Mouse (Mus musculus): Measurements from ENCODE around the gene Kxd1. TPM values are rescaled to one million over a fixed set of nuclear protein-coding genes. Genes with fewer than 3 reads are reported as not detected.

Kxd1 gene
- polyA plus RNA-seq (2015; fragmentation: Nextera tagmentation; extraction: Ambion mirVana): 44.5 and 48.1 TPM in 2 replicates

DNA sequence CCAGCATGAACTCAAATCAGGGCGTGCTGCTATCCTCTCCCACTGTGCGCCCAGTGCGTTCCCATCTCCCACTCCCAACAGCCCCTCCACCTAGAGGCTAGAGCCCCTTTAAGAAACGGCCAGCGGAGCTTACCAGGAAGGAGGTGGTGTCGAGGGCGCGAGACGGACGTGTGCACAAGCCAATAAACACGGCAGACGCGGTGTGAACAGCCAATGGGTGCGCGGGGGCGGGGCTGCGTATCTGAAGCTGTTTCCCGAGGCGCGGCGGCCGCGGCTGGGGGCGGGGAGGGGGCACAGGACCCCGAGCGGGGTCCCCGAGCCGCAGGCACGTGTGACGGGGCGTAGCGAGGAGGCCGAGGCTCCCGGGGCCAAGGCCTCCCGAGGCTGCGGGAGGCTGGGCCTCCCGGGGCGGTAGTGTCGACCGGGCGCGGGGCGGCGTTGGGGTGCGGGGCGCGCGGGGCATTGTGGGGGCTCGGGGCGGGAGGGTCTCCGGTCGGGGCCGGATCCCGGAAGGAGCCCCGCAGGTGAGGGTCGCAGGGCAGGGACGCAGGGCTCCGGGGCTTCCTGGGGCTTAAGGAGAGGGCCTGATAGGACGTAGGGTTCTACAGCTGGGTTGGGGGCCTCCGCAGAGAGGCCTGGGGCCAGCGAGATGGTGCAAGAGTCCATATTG lies at the start of gene Kxd1, which contains the start of gene Fkbp8:
Gene Kxd1, minus strand, starts transcription at position 445 of the 670 bp plus-strand sequence.
Gene Fkbp8, plus strand, starts transcription at position 213 of the 670 bp plus-strand sequence.
- whole genome bisulfite sequencing: under 1% methylated on average over 45 of the region's 61 CpGs
- no peaks in the 10 kb centered on the region for H3K9me3 ChIP-seq
- H3K4me2 ChIP-seq (replicated peaks): peak within 1 kb of the TSS; percentile 87
- H3K4me3 ChIP-seq (replicated peaks): peak within 1 kb of the TSS; percentile 81
- H3K4me1 ChIP-seq (replicated peaks): peaks cover 40% of the 10 kb centered on the region
- H3K27me3 ChIP-seq: no peaks in the 10 kb centered on the region
- H3K9ac ChIP-seq (replicated peaks): peak within 1 kb of the TSS; percentile 92
- peak; percentile 94 for ATAC-seq
- peaks cover 31% of the 10 kb centered on the region for H3K36me3 ChIP-seq
- H3K27ac ChIP-seq: peak within 1 kb of the TSS; percentile 88

DNA sequence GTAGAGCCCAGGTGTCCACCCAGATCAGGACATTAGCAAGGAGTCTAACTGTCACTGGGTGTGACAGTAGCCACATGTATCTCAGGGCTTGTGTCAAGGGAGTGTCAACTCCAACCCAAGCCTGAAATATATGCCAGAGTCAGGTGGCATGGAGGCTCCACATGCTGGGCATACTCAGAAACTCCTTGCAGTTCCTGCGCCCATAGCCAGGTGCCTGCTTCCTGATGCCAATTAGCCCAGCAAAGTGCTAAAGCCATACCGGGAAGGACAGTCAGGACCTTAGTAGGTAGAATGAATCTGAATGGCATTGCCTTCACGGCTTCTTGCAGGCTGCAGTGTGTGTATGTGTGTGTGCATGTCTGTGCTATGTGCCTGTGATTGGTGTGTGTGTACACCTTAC lies 49.5 kb upstream of the Kxd1 start:
- Histone ChIP-seq H3K4me1 (replicated peaks) (no peaks in the 10 kb centered on the region), H3K4me2 (replicated peaks) (no peak overlapping the region), H3K27me3 (no peaks in the 10 kb centered on the region), H3K9ac (replicated peaks) (no peak overlapping the region), H3K4me3 (replicated peaks) (no peak overlapping the region), H3K27ac (no peak overlapping the region), H3K36me3 (peaks cover 63% of the 10 kb centered on the region), H3K9me3 (no peaks in the 10 kb centered on the region)
- no peak for ATAC-seq
- 99% methylated on average over 3 of the region's 3 CpGs for WGBS

DNA sequence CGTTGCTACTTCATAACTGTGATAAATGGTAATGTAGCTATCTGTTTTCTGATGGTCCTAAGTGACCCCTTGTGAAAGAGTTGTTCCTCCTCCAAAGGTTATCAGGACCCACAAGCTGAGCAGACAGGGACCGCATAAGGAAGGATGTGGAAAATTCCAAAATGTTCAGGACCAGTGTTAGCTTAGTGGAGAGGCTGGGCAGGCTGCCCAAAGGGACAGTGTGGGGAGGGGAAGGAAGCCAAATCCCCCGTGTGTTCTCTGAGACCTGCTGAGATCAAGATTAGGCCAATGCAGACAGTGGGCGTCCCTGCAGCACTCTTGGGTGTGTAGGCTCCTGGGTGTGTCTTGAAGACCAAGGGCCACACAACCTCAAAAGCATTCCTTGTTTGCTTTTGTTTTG lies 47.2 kb upstream of the Kxd1 start:
- H3K4me3 ChIP-seq (replicated peaks): no peak overlapping the region
- no peak overlapping the region for H3K4me2 ChIP-seq (replicated peaks)
- H3K4me1 ChIP-seq (replicated peaks): peaks cover 8% of the 10 kb centered on the region; the same call in 1 of the 2 replicates
- H3K27me3 ChIP-seq: no peaks in the 10 kb centered on the region
- H3K9me3 ChIP-seq: no peaks in the 10 kb centered on the region
- 87% methylated on average over 4 of the region's 4 CpGs for WGBS
- no peak for ATAC-seq
- H3K9ac ChIP-seq (replicated peaks): no peak overlapping the region
- peaks cover 40% of the 10 kb centered on the region for H3K36me3 ChIP-seq
- H3K27ac ChIP-seq: no peak overlapping the region

DNA sequence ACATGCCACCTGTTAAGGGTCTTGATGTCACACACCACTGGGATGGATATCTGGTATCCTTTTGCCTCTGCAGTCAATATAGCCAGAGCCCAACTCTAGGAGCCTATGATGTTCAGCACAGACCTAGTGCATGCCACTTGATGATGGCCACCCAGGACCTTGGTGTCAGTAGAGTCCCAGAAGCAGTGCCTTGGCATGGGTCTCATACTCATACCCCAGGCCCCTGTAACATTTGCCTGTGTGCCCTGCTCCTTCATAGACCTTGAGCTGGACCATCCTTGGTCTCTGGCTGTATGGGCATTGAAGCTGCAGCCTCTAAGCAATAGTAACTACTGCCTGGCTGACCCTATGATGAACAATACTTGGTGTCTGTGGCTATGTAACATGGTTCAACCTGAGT lies 46.5 kb upstream of the Kxd1 start:
- no peak for ATAC-seq
- Histone ChIP-seq H3K27me3 (no peaks in the 10 kb centered on the region), H3K27ac (no peak overlapping the region), H3K9ac (replicated peaks) (no peak overlapping the region), H3K4me2 (replicated peaks) (no peak overlapping the region), H3K4me3 (replicated peaks) (no peak overlapping the region), H3K9me3 (no peaks in the 10 kb centered on the region), H3K36me3 (peaks cover 38% of the 10 kb centered on the region), H3K4me1 (replicated peaks) (peaks cover 8% of the 10 kb centered on the region; the same call in 1 of the 2 replicates)

DNA sequence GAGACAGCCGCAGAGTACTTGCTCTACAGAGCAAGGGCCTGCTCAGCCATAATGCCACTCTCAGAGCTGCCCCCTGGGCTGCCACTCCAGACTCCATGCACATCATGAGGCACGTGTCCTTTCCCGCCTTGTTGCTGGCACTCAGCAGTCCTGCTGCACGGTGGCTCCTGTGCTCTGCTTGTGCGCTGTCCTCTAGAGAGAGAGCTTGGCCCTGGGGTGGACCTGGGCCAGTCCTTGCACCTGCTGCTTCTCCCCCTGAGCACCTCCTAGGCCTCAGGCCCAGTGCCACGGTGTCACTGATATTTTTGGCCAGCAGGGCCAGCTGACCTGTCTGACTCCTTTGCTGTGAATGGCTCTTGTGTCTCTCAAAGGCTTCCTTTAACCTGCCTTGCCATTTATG lies 43.2 kb upstream of the Kxd1 start:
- Histone ChIP-seq H3K27me3 (no peaks in the 10 kb centered on the region), H3K4me1 (replicated peaks) (peaks cover 8% of the 10 kb centered on the region; the same call in 1 of the 2 replicates), H3K9ac (replicated peaks) (0 out of 2 replicates have a peak overlapping the region, but pooled peaks have one; percentile 1), H3K9me3 (no peaks in the 10 kb centered on the region), H3K4me2 (replicated peaks) (no peak overlapping the region), H3K36me3 (peaks cover 22% of the 10 kb centered on the region), H3K4me3 (replicated peaks) (no peak overlapping the region), H3K27ac (no peak overlapping the region)
- ATAC-seq: no peak
- 88% methylated on average over 6 of the region's 6 CpGs for WGBS

DNA sequence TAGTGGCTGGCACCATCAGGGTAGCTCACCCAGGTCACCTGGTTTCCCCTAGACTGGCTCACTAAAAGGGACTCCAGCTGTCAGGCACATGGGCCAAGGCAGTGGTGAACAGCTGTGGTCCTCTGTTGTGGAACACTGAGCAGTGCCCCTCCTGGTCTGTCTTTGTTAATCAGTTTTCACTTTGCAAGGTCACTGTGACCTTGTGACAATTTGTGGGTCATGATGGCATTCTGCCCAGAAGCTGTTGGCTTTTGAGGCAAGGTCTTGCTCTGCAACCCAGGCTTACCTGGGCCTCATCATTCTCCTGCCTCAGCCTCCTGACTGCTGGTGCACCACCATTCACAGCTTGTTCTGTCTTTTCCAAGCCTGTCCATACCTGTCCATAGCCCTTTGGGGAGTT lies 42.6 kb upstream of the Kxd1 start:
- ATAC-seq: no peak; the same call in 1 of the 2 replicates
- no peaks in the 10 kb centered on the region for H3K9me3 ChIP-seq

DNA sequence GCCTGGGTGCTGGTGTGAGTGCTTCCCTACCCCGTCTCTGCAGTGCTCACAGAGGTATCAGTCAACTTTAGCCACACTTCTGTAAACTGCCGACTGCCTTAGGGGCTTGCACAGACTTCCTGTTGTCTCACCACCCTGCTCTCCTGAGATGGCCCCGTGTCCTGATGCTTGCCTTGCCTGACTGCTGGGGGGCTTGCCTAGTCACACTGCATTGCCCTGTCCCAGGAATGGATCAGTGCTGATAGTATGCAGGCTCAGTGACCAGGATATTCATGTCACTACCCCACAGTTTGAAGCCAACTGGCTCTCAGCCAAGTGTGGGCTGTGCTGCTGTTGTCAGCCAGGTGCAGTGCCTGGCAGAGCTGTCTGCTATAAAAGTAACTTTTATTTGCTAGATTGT lies 37.8 kb upstream of the Kxd1 start:
- H3K27ac ChIP-seq: no peak overlapping the region
- no peaks in the 10 kb centered on the region for H3K9me3 ChIP-seq
- 0 out of 2 replicates have a peak, but pooled peaks cover 3% of the 10 kb centered on the region for H3K36me3 ChIP-seq
- peaks cover 25% of the 10 kb centered on the region; the same call in 1 of the 2 replicates for H3K4me1 ChIP-seq (replicated peaks)
- 86% methylated on average over 3 of the region's 3 CpGs for WGBS
- H3K4me2 ChIP-seq (replicated peaks): no peak overlapping the region
- no peak overlapping the region for H3K9ac ChIP-seq (replicated peaks)
- no peak for ATAC-seq
- H3K4me3 ChIP-seq (replicated peaks): no peak overlapping the region
- no peaks in the 10 kb centered on the region for H3K27me3 ChIP-seq

More for the DNA sequence above, 42.6 kb upstream of the Kxd1 start:
- peaks cover 24% of the 10 kb centered on the region for H3K36me3 ChIP-seq
- no peak overlapping the region for H3K9ac ChIP-seq (replicated peaks)
- no peak overlapping the region for H3K4me3 ChIP-seq (replicated peaks)
- H3K4me1 ChIP-seq (replicated peaks): peaks cover 14% of the 10 kb centered on the region
- H3K27ac ChIP-seq: no peak overlapping the region
- no peaks in the 10 kb centered on the region for H3K27me3 ChIP-seq
- H3K4me2 ChIP-seq (replicated peaks): no peak overlapping the region

DNA sequence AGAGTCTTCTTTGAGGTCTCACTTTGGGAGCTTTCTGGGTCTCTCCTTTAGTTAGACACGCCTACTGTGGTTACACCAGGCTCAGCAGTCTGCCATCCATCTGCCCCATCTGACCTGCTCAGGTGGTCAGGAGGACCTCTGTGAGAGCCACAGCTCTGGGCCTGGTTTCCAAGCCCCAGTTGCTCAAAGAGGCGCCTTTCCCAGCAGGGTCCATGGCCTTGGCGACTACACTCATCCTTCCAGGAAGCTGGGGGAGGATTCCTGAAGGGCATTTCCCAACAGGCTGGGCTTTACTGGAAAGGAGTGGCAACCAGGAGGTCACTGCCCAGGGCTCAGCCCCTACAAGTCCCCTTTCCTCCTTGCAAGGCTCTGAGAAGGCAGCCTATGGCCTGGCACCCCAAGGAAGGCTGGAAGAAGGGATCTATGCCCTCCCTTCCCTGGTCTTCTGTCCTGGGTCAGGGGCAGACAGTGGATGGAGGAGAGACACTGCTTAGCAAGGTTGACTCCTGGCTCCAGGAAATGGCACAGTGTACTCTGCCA lies 37.0 kb upstream of the Kxd1 start:
- 0 out of 2 replicates have a peak, but pooled peaks cover 3% of the 10 kb centered on the region for H3K36me3 ChIP-seq
- H3K9ac ChIP-seq (replicated peaks): no peak overlapping the region
- 83% methylated on average over 3 of the region's 3 CpGs for WGBS
- no peaks in the 10 kb centered on the region for H3K9me3 ChIP-seq
- H3K27ac ChIP-seq: no peak overlapping the region
- no peak for ATAC-seq
- H3K27me3 ChIP-seq: no peaks in the 10 kb centered on the region
- H3K4me2 ChIP-seq (replicated peaks): no peak overlapping the region
- H3K4me1 ChIP-seq (replicated peaks): peaks cover 23% of the 10 kb centered on the region; the same call in 1 of the 2 replicates
- H3K4me3 ChIP-seq (replicated peaks): no peak overlapping the region

DNA sequence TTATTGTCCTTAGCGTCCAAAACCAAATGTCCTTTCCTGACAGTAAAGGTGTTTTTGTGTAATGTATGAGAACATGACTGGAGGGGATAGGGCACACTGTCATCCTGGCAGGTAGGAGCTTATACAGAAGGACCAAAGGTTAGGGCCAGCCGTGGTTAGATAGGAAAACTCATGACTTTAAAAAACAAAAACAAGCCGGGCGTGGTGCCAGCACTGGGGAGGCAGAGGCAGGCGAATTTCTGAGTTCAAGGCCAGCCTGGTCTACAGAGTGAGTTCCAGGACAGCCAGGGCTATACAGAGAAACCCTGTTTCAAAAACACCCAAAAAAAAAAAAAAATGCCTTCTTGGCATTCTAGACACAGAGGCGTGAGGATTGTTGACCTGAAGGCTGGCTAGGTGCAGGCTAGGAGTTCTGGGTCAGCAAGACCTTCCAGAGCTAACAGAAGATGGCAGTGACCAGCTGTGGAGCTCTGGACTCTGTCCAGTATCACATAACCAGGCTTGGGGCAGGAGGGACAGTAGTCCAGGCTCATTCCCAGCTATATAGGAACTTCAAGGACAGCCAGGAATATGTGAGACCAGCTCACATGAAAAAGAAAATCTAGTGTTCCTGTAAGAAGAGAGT lies 36.1 kb upstream of the Kxd1 start:
- H3K27me3 ChIP-seq: no peaks in the 10 kb centered on the region
- ATAC-seq: no peak
- 0 out of 2 replicates have a peak, but pooled peaks cover 3% of the 10 kb centered on the region for H3K36me3 ChIP-seq
- no peaks in the 10 kb centered on the region for H3K9me3 ChIP-seq
- H3K27ac ChIP-seq: no peak overlapping the region
- no peak overlapping the region for H3K9ac ChIP-seq (replicated peaks)
- H3K4me3 ChIP-seq (replicated peaks): no peak overlapping the region
- no peak overlapping the region for H3K4me2 ChIP-seq (replicated peaks)
- peaks cover 23% of the 10 kb centered on the region; the same call in 1 of the 2 replicates for H3K4me1 ChIP-seq (replicated peaks)
- 90% methylated on average over 6 of the region's 6 CpGs for WGBS

DNA sequence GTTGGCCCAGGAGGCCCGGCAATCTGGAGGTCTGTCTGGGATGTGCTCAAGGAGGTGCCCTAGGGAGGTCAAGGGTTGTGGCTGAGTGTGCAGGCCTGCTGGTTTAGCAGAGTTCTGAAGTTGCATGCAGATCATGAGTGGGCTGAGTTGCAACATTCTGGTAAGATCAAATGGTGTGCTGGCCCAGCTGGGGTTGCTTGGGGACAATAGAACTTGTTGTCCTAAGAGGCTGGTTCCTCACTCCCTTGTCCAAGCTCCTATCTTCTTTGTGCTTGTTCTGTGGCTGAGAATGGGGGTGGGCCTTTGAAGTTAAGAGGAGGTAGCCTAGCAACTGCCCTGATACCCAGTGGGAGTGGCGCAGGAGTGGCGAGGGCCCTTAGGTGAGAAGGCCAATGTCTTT lies 35.0 kb upstream of the Kxd1 start:
- H3K36me3 ChIP-seq: 0 out of 2 replicates have a peak, but pooled peaks cover 3% of the 10 kb centered on the region
- WGBS: 76% methylated on average over 3 of the region's 3 CpGs
- H3K9me3 ChIP-seq: no peaks in the 10 kb centered on the region
- no peak overlapping the region for H3K4me2 ChIP-seq (replicated peaks)
- H3K27ac ChIP-seq: no peak overlapping the region
- no peaks in the 10 kb centered on the region for H3K27me3 ChIP-seq
- peaks cover 23% of the 10 kb centered on the region; the same call in 1 of the 2 replicates for H3K4me1 ChIP-seq (replicated peaks)
- no peak overlapping the region for H3K4me3 ChIP-seq (replicated peaks)
- ATAC-seq: no peak
- no peak overlapping the region for H3K9ac ChIP-seq (replicated peaks)

DNA sequence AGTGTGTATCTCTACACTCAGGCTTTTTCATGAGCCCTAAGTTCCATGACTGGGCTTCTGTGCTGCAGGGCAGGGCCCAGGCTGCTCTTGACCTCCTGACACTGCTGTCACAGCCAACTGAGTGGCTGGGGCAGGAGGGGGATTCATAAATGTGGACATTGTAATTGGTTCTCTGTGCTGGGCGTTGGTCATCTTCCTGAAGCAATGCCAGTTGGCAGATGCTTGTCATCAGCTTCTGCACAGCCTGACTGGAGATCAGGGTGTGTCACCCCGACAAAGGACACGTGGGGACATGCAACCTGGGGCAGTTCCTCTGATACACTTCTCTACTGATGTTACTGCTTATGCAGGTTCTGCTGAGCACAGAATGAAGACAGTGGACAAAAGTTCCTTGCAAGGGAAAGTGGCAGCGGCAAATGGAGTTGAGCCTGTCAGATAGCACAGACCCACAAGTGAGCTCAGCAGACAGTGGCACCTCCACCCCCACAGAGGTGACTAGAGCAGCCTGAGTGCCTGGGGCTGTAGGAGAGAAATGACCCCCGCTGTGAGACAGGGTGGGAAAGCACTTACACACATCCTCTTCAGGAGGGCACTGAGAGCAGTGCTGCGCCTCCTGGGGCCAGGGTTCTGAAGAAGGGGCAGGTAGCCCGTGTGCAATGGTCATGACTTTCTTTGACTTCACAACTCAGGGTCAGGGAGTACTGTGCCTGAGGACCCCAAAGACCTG lies 34.2 kb upstream of the Kxd1 start:
- 84% methylated on average over 7 of the region's 7 CpGs for WGBS

More for the DNA sequence above, 34.2 kb upstream of the Kxd1 start:
- Histone ChIP-seq H3K36me3 (0 out of 2 replicates have a peak, but pooled peaks cover 3% of the 10 kb centered on the region), H3K27me3 (no peaks in the 10 kb centered on the region), H3K27ac (no peak overlapping the region), H3K4me1 (replicated peaks) (peaks cover 23% of the 10 kb centered on the region; the same call in 1 of the 2 replicates), H3K9me3 (no peaks in the 10 kb centered on the region), H3K4me2 (replicated peaks) (no peak overlapping the region), H3K9ac (replicated peaks) (no peak overlapping the region), H3K4me3 (replicated peaks) (no peak overlapping the region)
- no peak for ATAC-seq

Measured in midbrain, embryonic 13.5 days (tissue).